Mouse (Mus musculus): ENCODE measurements around the gene Id3. TPM values are rescaled to one million over a fixed set of nuclear protein-coding genes. Genes with fewer than 3 reads are reported as not detected.

Gene Id3
- polyA plus RNA-seq, 1 experiment from 2014 or later: 953 TPM

- peaks cover 4% of the 10 kb centered on the region for H3K4me1 ChIP-seq (ENCODE audit: insufficient read depth, low read length)
- H3K4me3 ChIP-seq (ENCODE audit: low read length): no peak overlapping the region
- H3K36me3 ChIP-seq (ENCODE audit: insufficient read depth, low read length): no peaks in the 10 kb centered on the region
- H3K27ac ChIP-seq (ENCODE audit: low read length): no peak overlapping the region
- H3K27me3 ChIP-seq (ENCODE audit: insufficient read depth, low read length): no peaks in the 10 kb centered on the region
- no peak overlapping the region for H3K4me2 ChIP-seq (replicated peaks; ENCODE audit: low read depth, low read length)
- 0 out of 2 replicates have a peak overlapping the region, but pooled peaks have one; percentile 25 for H3K9ac ChIP-seq (replicated peaks; ENCODE audit: low read length)
- ATAC-seq (ENCODE audit: low FRiP score, low TSS enrichment): no peak
- 64% methylated on average over 9 of the region's 9 CpGs for WGBS
- no peaks in the 10 kb centered on the region for H3K9me3 ChIP-seq (ENCODE audit: low read length)
Measured at GRCm38 (mm10) chr4:136154462-136154861, 11.2 kb downstream of the Id3 start.

- 77% methylated on average over 6 of the region's 6 CpGs for WGBS
- no peak for ATAC-seq (ENCODE audit: low FRiP score, low TSS enrichment)
- no peak overlapping the region for H3K9ac ChIP-seq (replicated peaks; ENCODE audit: low read length)
- no peak overlapping the region for H3K27ac ChIP-seq (ENCODE audit: low read length)
- H3K4me2 ChIP-seq (replicated peaks; ENCODE audit: low read depth, low read length): no peak overlapping the region
- no peaks in the 10 kb centered on the region for H3K9me3 ChIP-seq (ENCODE audit: low read length)
- no peaks in the 10 kb centered on the region for H3K27me3 ChIP-seq (ENCODE audit: insufficient read depth, low read length)
- H3K36me3 ChIP-seq (ENCODE audit: insufficient read depth, low read length): no peaks in the 10 kb centered on the region
- peaks cover 10% of the 10 kb centered on the region for H3K4me1 ChIP-seq (ENCODE audit: insufficient read depth, low read length)
- no peak overlapping the region for H3K4me3 ChIP-seq (ENCODE audit: low read length)
Measured at GRCm38 (mm10) chr4:136158498-136158897, 15.2 kb downstream of the Id3 start.

- Histone ChIP-seq H3K4me2 (replicated peaks; ENCODE audit: low read depth, low read length) (peak overlapping the region; percentile 26; the same call in 1 of the 2 replicates), H3K9me3 (ENCODE audit: low read length) (no peaks in the 10 kb centered on the region), H3K27me3 (ENCODE audit: insufficient read depth, low read length) (no peaks in the 10 kb centered on the region), H3K36me3 (ENCODE audit: insufficient read depth, low read length) (no peaks in the 10 kb centered on the region), H3K4me3 (ENCODE audit: low read length) (no peak overlapping the region), H3K27ac (ENCODE audit: low read length) (no peak overlapping the region), H3K4me1 (ENCODE audit: insufficient read depth, low read length) (peaks cover 10% of the 10 kb centered on the region), H3K9ac (replicated peaks; ENCODE audit: low read length) (peak overlapping the region; percentile 35; the same call in 1 of the 2 replicates)
- WGBS: 13% methylated on average over 5 of the region's 5 CpGs
- peak; percentile 53; the same call in 1 of the 2 replicates for ATAC-seq (ENCODE audit: low FRiP score, low TSS enrichment)
Measured at GRCm38 (mm10) chr4:136159802-136160397, 16.6 kb downstream of the Id3 start.

- Histone ChIP-seq H3K4me3 (ENCODE audit: low read length) (no peak overlapping the region), H3K27me3 (ENCODE audit: insufficient read depth, low read length) (no peaks in the 10 kb centered on the region), H3K9me3 (ENCODE audit: low read length) (no peaks in the 10 kb centered on the region), H3K4me1 (ENCODE audit: insufficient read depth, low read length) (peaks cover 10% of the 10 kb centered on the region), H3K36me3 (ENCODE audit: insufficient read depth, low read length) (no peaks in the 10 kb centered on the region), H3K27ac (ENCODE audit: low read length) (no peak overlapping the region), H3K9ac (replicated peaks; ENCODE audit: low read length) (no peak overlapping the region), H3K4me2 (replicated peaks; ENCODE audit: low read depth, low read length) (0 out of 2 replicates have a peak overlapping the region, but pooled peaks have one; percentile 11)
- peak; percentile 68 for ATAC-seq (ENCODE audit: low FRiP score, low TSS enrichment)
- WGBS: under 1% methylated on average over 11 of the region's 11 CpGs
Measured at GRCm38 (mm10) chr4:136163448-136163847, 20.2 kb downstream of the Id3 start.

- 57% methylated on average over 8 of the region's 8 CpGs for WGBS
Measured at GRCm38 (mm10) chr4:136164981-136165380, 21.7 kb downstream of the Id3 start.

GRCm38 (mm10) chr4:136167701-136168100 lies 24.4 kb downstream of the Id3 start:
- no peak for ATAC-seq (ENCODE audit: low FRiP score, low TSS enrichment)
- Histone ChIP-seq H3K27me3 (ENCODE audit: insufficient read depth, low read length) (no peaks in the 10 kb centered on the region), H3K4me2 (replicated peaks; ENCODE audit: low read depth, low read length) (no peak overlapping the region), H3K27ac (ENCODE audit: low read length) (no peak overlapping the region), H3K36me3 (ENCODE audit: insufficient read depth, low read length) (no peaks in the 10 kb centered on the region), H3K4me3 (ENCODE audit: low read length) (no peak overlapping the region), H3K9ac (replicated peaks; ENCODE audit: low read length) (no peak overlapping the region), H3K9me3 (ENCODE audit: low read length) (no peaks in the 10 kb centered on the region), H3K4me1 (ENCODE audit: insufficient read depth, low read length) (0 out of 2 replicates have a peak, but pooled peaks cover 5% of the 10 kb centered on the region)
- 83% methylated on average over 3 of the region's 3 CpGs for WGBS

More at GRCm38 (mm10) chr4:136164981-136165380, 21.7 kb downstream of the Id3 start:
- H3K36me3 ChIP-seq (ENCODE audit: insufficient read depth, low read length): no peaks in the 10 kb centered on the region
- no peaks in the 10 kb centered on the region for H3K27me3 ChIP-seq (ENCODE audit: insufficient read depth, low read length)
- H3K9ac ChIP-seq (replicated peaks; ENCODE audit: low read length): no peak overlapping the region
- no peaks in the 10 kb centered on the region for H3K9me3 ChIP-seq (ENCODE audit: low read length)
- H3K4me3 ChIP-seq (ENCODE audit: low read length): no peak overlapping the region
- H3K4me2 ChIP-seq (replicated peaks; ENCODE audit: low read depth, low read length): no peak overlapping the region
- ATAC-seq (ENCODE audit: low FRiP score, low TSS enrichment): no peak
- no peak overlapping the region for H3K27ac ChIP-seq (ENCODE audit: low read length)
- peaks cover 6% of the 10 kb centered on the region for H3K4me1 ChIP-seq (ENCODE audit: insufficient read depth, low read length)

GRCm38 (mm10) chr4:136170401-136170800 lies 27.1 kb downstream of the Id3 start:
- WGBS: 61% methylated on average over 4 of the region's 4 CpGs
- H3K9me3 ChIP-seq (ENCODE audit: low read length): no peaks in the 10 kb centered on the region
- no peaks in the 10 kb centered on the region for H3K36me3 ChIP-seq (ENCODE audit: insufficient read depth, low read length)
- peaks cover 26% of the 10 kb centered on the region for H3K4me1 ChIP-seq (ENCODE audit: insufficient read depth, low read length)
- H3K27me3 ChIP-seq (ENCODE audit: insufficient read depth, low read length): no peaks in the 10 kb centered on the region
- ATAC-seq (ENCODE audit: low FRiP score, low TSS enrichment): no peak
- no peak overlapping the region for H3K4me3 ChIP-seq (ENCODE audit: low read length)
- H3K27ac ChIP-seq (ENCODE audit: low read length): no peak overlapping the region
- H3K9ac ChIP-seq (replicated peaks; ENCODE audit: low read length): no peak overlapping the region
- no peak overlapping the region for H3K4me2 ChIP-seq (replicated peaks; ENCODE audit: low read depth, low read length)

GRCm38 (mm10) chr4:136171455-136171854 lies 28.2 kb downstream of the Id3 start:
- Histone ChIP-seq H3K4me1 (ENCODE audit: insufficient read depth, low read length) (peaks cover 26% of the 10 kb centered on the region), H3K9me3 (ENCODE audit: low read length) (no peaks in the 10 kb centered on the region), H3K27me3 (ENCODE audit: insufficient read depth, low read length) (no peaks in the 10 kb centered on the region), H3K9ac (replicated peaks; ENCODE audit: low read length) (peak overlapping the region; percentile 84), H3K27ac (ENCODE audit: low read length) (no peak overlapping the region), H3K4me3 (ENCODE audit: low read length) (peak overlapping the region; percentile 60), H3K4me2 (replicated peaks; ENCODE audit: low read depth, low read length) (peak overlapping the region; percentile 98), H3K36me3 (ENCODE audit: insufficient read depth, low read length) (no peaks in the 10 kb centered on the region)
- 19% methylated on average over 12 of the region's 12 CpGs for WGBS
- no peak; the same call in 1 of the 2 replicates for ATAC-seq (ENCODE audit: low FRiP score, low TSS enrichment)

- ATAC-seq (ENCODE audit: low FRiP score, low TSS enrichment): peak; percentile 58; the same call in 1 of the 2 replicates
- Histone ChIP-seq H3K4me1 (ENCODE audit: insufficient read depth, low read length) (peaks cover 32% of the 10 kb centered on the region), H3K27ac (ENCODE audit: low read length) (peak within 1 kb of the TSS; percentile 40; the same call in 1 of the 2 replicates), H3K4me3 (ENCODE audit: low read length) (peak within 1 kb of the TSS; percentile 60), H3K27me3 (ENCODE audit: insufficient read depth, low read length) (no peaks in the 10 kb centered on the region), H3K4me2 (replicated peaks; ENCODE audit: low read depth, low read length) (peak within 1 kb of the TSS; percentile 98), H3K36me3 (ENCODE audit: insufficient read depth, low read length) (no peaks in the 10 kb centered on the region), H3K9ac (replicated peaks; ENCODE audit: low read length) (peak within 1 kb of the TSS; percentile 84), H3K9me3 (ENCODE audit: low read length) (no peaks in the 10 kb centered on the region)
- under 1% methylated on average over 35 of the region's 35 CpGs for WGBS
Measured at GRCm38 (mm10) chr4:136172011-136172541, 28.8 kb downstream of the Id3 start, which contains the start of gene E2f2. Gene E2f2, plus strand, starts transcription at chr4:136172394.
